Mouse (Mus musculus) lung, postnatal 0 days (tissue): ENCODE measurements around the gene Jrkl.
A peak's percentile ranks its signal among the peaks of the same experiment; 100 is the strongest.

ENCODE experiments used
- CTCF ChIP-seq: IDR thresholded peaks from 2 replicates; pipeline ENCODE4 v1.5.1; 2016; ENCODE audit warnings: antibody characterized with exemption, mild to moderate bottlenecking
- EP300 ChIP-seq: IDR thresholded peaks from 2 replicates; pipeline ENCODE4 v1.6.1; 2016; ENCODE audit warnings: antibody characterized with exemption, mild to moderate bottlenecking, control low read depth

GRCm38 (mm10) chr9:13195268-13195667, 50.4 kb downstream of the Jrkl start:
- TF ChIP-seq CTCF (peak; percentile 73), EP300 (no peak)
